Mouse (Mus musculus): Measurements from ENCODE around the gene Vasp.

DNA sequence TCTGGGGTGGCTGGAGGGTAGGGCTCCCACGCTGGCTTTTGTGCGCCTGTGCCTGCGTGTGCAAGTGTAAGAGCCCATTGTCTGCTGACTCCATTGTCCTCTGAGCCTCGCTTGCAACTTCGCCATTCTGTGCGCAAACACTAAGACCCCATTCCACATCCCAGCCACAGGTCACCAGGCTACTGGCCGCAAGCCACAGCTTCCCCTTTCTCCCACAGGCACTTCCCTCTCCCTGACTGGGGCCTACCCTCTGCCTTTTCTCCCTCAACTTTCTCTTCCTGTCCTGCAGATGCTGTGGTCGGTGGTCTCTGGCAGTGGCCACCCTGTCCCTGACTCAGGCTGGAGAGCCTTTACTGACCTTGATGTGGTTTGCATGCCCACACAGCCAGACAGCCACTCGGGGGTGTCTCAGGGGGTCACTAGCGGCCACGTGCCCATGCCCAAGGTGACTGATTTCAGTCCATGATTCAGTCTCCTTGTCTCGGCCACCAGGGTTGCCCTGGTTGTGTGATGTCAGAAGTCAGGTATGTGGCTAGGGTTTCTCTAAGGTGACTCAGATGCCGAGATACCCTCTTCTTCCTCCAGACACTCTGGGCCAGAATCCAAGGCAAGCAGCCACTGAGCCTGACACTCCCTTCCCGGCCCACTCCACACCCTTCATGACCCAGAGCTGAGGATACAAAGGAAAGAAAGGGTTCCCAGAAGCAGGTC lies 45.0 kb upstream of the Vasp start:
- TF ChIP-seq POLR2A (IDR thresholded peaks at IDR 0.05; ENCODE audit: borderline replicate concordance, insufficient read depth, low read length) = no peak
- no peak for TF ChIP-seq CTCF (IDR thresholded peaks at IDR 0.05; ENCODE audit: borderline replicate concordance, insufficient read depth, low read depth, low read length)

All from cerebellum, adult 2 months (tissue).